Mouse (Mus musculus) embryonic stem cell, embryonic (primary cell): ENCODE results near the gene Pdgfb.

ENCODE experiments used
- CTCF ChIA-PET, 4 experiments: fragments of 300-600 bp in 2 of 4; fragments of 350-600 bp in 2 of 4; sonication (Branson Sonifier 250); formaldehyde crosslinking; loops; one replicate each; lab custom pipeline; 2022; ENCODE audit warnings: inconsistent platforms in 2 of 4; lab: Charles Lee
- POLR2A ChIA-PET, 4 experiments: fragments of 300-600 bp in 2 of 4; fragments of 350-600 bp in 2 of 4; sonication (Branson Sonifier 250); formaldehyde crosslinking; loops; one replicate each; lab custom pipeline; 2022; ENCODE audit warnings: antibody characterized with exemption in 4 of 4, inconsistent platforms in 1 of 4; lab: Charles Lee

Gene Pdgfb

GRCm38 (mm10) chr15:79964376-79964775 is 50.4 kb downstream of the Pdgfb start:
- CTCF ChIA-PET = interaction anchor here in 2 of 4 experiments (0.5 to 1.3 kb wide), 4 partner anchors 18 to 93 kb away, joined by 3 to 4 read pairs (median 4); no protein-coding TSS in a partner anchor
- POLR2A ChIA-PET = interaction anchor here (0.5 to 15.0 kb wide), 29 partner anchors 8 to 269 kb away, joined by 3 to 236 read pairs (median 3); partner anchors contain the start of genes Cbx7 (in 1 of the 4), Mief1 (in 1 of the 4) and Pdgfb (in 1 of the 4)

GRCm38 (mm10) chr15:79962661-79963060 is 52.1 kb downstream of the Pdgfb start:
- CTCF ChIA-PET = no interaction called here
- POLR2A ChIA-PET = interaction anchor here in 3 of 4 experiments (0.7 to 15.0 kb wide), 17 partner anchors 7 to 293 kb away, joined by 3 to 236 read pairs (median 4); partner anchors contain the start of gene Cbx7 (in 2 of the 3)

- CTCF ChIA-PET = interaction anchor here in 2 of 4 experiments (1.1 to 1.2 kb wide), 2 partner anchors 10 to 49 kb away, joined by 5 to 10 read pairs; no protein-coding TSS in a partner anchor
- POLR2A ChIA-PET = interaction anchor here in 3 of 4 experiments (0.7 to 15.0 kb wide), 15 partner anchors 10 to 293 kb away, joined by 3 to 236 read pairs (median 4); partner anchors contain the start of genes Cbx7 (in 2 of the 3) and Atf4 (in 1 of the 3)
Measured at GRCm38 (mm10) chr15:79961366-79961921, 53.3 kb downstream of the Pdgfb start.

- POLR2A ChIA-PET = interaction anchor here (0.6 to 15.0 kb wide), 31 partner anchors 8 to 1074 kb away, joined by 3 to 236 read pairs (median 4); partner anchors contain the start of genes Cbx7 (in 4 of the 4), Atf4 (in 1 of the 4) and Pdgfb (in 1 of the 4)
Measured at GRCm38 (mm10) chr15:79958418-79958817, 56.4 kb downstream of the Pdgfb start.

GRCm38 (mm10) chr15:79956559-79956958 is 58.2 kb downstream of the Pdgfb start:
- CTCF ChIA-PET = interaction anchor here in 1 of 4 experiments (0.5 kb wide), 1 partner anchor 126 kb away, joined by 3 read pairs; no protein-coding TSS in a partner anchor
- POLR2A ChIA-PET = interaction anchor here in 3 of 4 experiments (1.6 to 15.0 kb wide), 11 partner anchors 8 to 125 kb away, joined by 3 to 236 read pairs (median 30); partner anchors contain the start of gene Cbx7 (in 3 of the 3)

More at GRCm38 (mm10) chr15:79958418-79958817, 56.4 kb downstream of the Pdgfb start:
- CTCF ChIA-PET = interaction anchor here in 2 of 4 experiments (1.4 to 2.0 kb wide), 3 partner anchors 11 to 12 kb away, joined by 6 to 7 read pairs (median 6); no protein-coding TSS in a partner anchor

GRCm38 (mm10) chr15:79953470-79953869 is 61.3 kb downstream of the Pdgfb start:
- CTCF ChIA-PET = interaction anchor here in 2 of 4 experiments (0.6 to 1.0 kb wide), 2 partner anchors 12 to 15 kb away, joined by 4 read pairs; no protein-coding TSS in a partner anchor
- POLR2A ChIA-PET = interaction anchor here in 3 of 4 experiments (0.6 to 14.1 kb wide), 27 partner anchors 8 to 180 kb away, joined by 3 to 236 read pairs (median 5); partner anchors contain the start of genes Cbx7 (in 3 of the 3), Pdgfb (in 1 of the 3) and Syngr1 (in 1 of the 3)

GRCm38 (mm10) chr15:79952504-79953231 is 62.1 kb downstream of the Pdgfb start:
- POLR2A ChIA-PET = interaction anchor here in 3 of 4 experiments (0.7 to 14.1 kb wide), 41 partner anchors 8 to 308 kb away, joined by 3 to 236 read pairs (median 6); partner anchors contain the start of genes Cbx7 (in 3 of the 3), Atf4 (in 1 of the 3), Pdgfb (in 1 of the 3) and Syngr1 (in 1 of the 3)
- CTCF ChIA-PET = interaction anchor here in 1 of 4 experiments (0.7 to 1.0 kb wide), 2 partner anchors 12 to 18 kb away, joined by 3 to 4 read pairs; no protein-coding TSS in a partner anchor

- ChIA-PET POLR2A (interaction anchor here in 3 of 4 experiments (0.7 to 14.1 kb wide), 62 partner anchors 8 to 308 kb away, joined by 3 to 236 read pairs (median 6); partner anchors contain the start of genes Cbx7 (in 3 of the 3), Atf4 (in 1 of the 3), Mief1 (in 1 of the 3) and Pdgfb (in 1 of the 3)), CTCF (interaction anchor here (0.6 to 3.0 kb wide), 10 partner anchors 10 to 203 kb away, joined by 3 to 16 read pairs (median 5); no protein-coding TSS in a partner anchor)
Measured at GRCm38 (mm10) chr15:79951730-79952503, 62.9 kb downstream of the Pdgfb start.

GRCm38 (mm10) chr15:79951226-79951625 is 63.6 kb downstream of the Pdgfb start:
- ChIA-PET POLR2A (interaction anchor here (0.5 to 14.1 kb wide), 76 partner anchors 8 to 1634 kb away, joined by 3 to 236 read pairs (median 6); partner anchors contain the start of genes Cbx7 (in 4 of the 4), Atf4 (in 2 of the 4), Ep300 (in 1 of the 4) and Mief1 (in 1 of the 4)), CTCF (interaction anchor here (0.6 to 3.0 kb wide), 15 partner anchors 10 to 176 kb away, joined by 3 to 16 read pairs (median 5); partner anchors contain the start of gene Cbx7 (in 1 of the 4))

GRCm38 (mm10) chr15:79950250-79951025 is 64.3 kb downstream of the Pdgfb start:
- ChIA-PET CTCF (interaction anchor here (0.5 to 3.0 kb wide), 19 partner anchors 9 to 357 kb away, joined by 3 to 16 read pairs (median 5); partner anchors contain the start of gene Cbx7 (in 1 of the 4)), POLR2A (interaction anchor here (0.5 to 14.1 kb wide), 87 partner anchors 7 to 1064 kb away, joined by 3 to 236 read pairs (median 4); partner anchors contain the start of genes Cbx7 (in 4 of the 4), Atf4 (in 2 of the 4), Rps19bp1 (in 2 of the 4) and Gtpbp1 (in 1 of the 4))

- ChIA-PET POLR2A (interaction anchor here in 3 of 4 experiments (0.5 to 14.1 kb wide), 30 partner anchors 11 to 307 kb away, joined by 3 to 236 read pairs (median 4); partner anchors contain the start of genes Cbx7 (in 3 of the 3), Atf4 (in 1 of the 3) and Pdgfb (in 1 of the 3)), CTCF (interaction anchor here in 3 of 4 experiments (0.6 to 2.9 kb wide), 12 partner anchors 8 to 456 kb away, joined by 3 to 50 read pairs (median 4); partner anchors contain the start of gene Fam227a (in 1 of the 3))
Measured at GRCm38 (mm10) chr15:79947681-79948080, 67.1 kb downstream of the Pdgfb start.

GRCm38 (mm10) chr15:79946790-79947189 is 68.0 kb downstream of the Pdgfb start:
- CTCF ChIA-PET = interaction anchor here (0.6 to 3.2 kb wide), 37 partner anchors 8 to 329 kb away, joined by 3 to 50 read pairs (median 5); partner anchors contain the start of genes Apobec3 (in 1 of the 4), Cbx7 (in 1 of the 4), Gtpbp1 (in 1 of the 4) and Pdgfb (in 1 of the 4)
- POLR2A ChIA-PET = interaction anchor here in 3 of 4 experiments (0.8 to 14.1 kb wide), 51 partner anchors 8 to 309 kb away, joined by 3 to 236 read pairs (median 4); partner anchors contain the start of genes Cbx7 (in 3 of the 3), Atf4 (in 2 of the 3), Apobec3 (in 1 of the 3) and Pdgfb (in 1 of the 3)

- CTCF ChIA-PET = interaction anchor here (0.5 to 3.2 kb wide), 58 partner anchors 9 to 1864 kb away, joined by 3 to 50 read pairs (median 4); partner anchors contain the start of genes Pdgfb (in 2 of the 4), Apobec3 (in 1 of the 4), Cbx7 (in 1 of the 4) and Gtpbp1 (in 1 of the 4)
- POLR2A ChIA-PET = interaction anchor here (0.6 to 14.1 kb wide), 64 partner anchors 9 to 479 kb away, joined by 3 to 236 read pairs (median 4); partner anchors contain the start of genes Cbx7 (in 4 of the 4), Atf4 (in 2 of the 4), Apobec3 (in 1 of the 4) and Mief1 (in 1 of the 4)
Measured at GRCm38 (mm10) chr15:79946022-79946421, 68.8 kb downstream of the Pdgfb start.
